Mouse (Mus musculus) bone marrow macrophage, adult 2 months (primary cell): ENCODE results near the gene Mob3a.

Experiments
- CTCF ChIP-seq: IDR thresholded peaks from 2 replicates; pipeline ENCODE4 v1.5.1; 2012; ENCODE audit warnings: low read depth, mild to moderate bottlenecking, low read length, moderate library complexity
- POLR2A ChIP-seq: IDR thresholded peaks from 2 replicates; pipeline ENCODE4 v1.6.1; 2012; ENCODE audit warnings: mild to moderate bottlenecking, low read depth, low read length, borderline replicate concordance

DNA sequence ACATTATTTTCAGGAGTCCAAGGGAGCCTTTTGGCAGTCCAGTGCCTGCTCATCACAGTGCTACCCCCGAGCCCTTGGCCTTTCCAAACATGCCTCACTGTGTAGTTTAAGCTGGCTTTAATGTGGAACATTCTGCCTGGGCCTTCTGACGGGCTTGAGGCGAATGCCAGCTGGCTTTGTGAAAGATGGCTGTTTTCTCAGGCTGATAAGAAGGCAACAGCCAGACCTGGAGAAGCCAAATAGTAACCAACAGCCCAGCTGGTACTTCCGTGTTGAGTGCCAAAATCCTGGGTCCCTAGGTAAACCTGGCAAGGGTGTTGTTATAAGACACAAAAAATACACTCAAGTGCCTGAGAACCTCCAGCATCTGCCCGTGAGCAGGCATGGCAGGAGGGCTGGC lies 35.0 kb upstream of the Mob3a start:
- no peak for TF ChIP-seq CTCF
- no peak for TF ChIP-seq POLR2A
